Mouse (Mus musculus) lung, postnatal 36 days (tissue): Measurements from ENCODE around the gene Polr3c.
"Not testable (repeated sequence)": the region's sequence is repeated elsewhere in the genome, so short reads cannot be mapped to it uniquely, and the experiment has no call there.

Experiments
- DNase-seq: peaks from one replicate; pipeline ENCODE4 v3.0.0; 2022; ENCODE audit warnings: mixed read lengths

Polr3c gene

DNA sequence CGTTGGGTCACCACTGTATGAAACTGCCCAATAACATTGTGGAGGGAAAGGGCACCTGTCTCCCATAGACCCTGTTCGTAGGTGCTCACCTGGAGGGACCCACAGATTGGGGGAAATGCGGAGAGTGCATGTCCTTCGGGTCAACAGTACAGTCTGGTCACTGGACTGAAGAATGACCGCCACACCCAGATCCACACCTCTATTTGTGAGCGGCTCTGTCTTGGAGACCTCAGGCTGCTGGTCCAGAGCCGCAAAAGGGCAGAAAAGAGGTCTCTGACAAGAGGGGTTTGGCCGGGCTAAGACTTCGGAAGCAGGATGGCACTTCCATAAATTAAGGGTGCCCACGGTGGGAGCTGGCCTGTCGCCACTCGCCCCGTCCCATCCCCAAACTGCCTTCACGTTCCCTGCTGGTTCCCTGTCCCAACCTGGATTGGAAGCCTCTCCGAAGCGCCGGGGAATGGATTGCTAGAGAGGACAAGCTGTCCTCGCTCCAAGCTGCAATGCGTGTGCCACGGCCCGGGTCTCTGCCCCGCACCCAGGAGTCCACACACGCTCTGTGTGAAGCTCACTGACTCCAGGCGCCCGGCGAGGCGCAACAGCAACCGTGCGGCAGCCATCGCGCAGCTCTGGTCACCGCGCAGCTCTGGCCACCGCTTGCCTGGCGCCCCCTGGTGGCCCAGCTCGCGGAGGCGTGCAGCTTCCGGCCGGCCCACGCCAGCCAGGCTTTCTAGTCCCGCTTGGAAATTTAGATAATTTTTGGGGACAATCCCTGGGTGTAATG is 19.3 kb downstream of the Polr3c start, which contains the start of gene Nudt17:
Nudt17 (minus strand) TSS at position 660 of the 781 bp plus-strand sequence.
- DNase-seq: peak; percentile 85

DNA sequence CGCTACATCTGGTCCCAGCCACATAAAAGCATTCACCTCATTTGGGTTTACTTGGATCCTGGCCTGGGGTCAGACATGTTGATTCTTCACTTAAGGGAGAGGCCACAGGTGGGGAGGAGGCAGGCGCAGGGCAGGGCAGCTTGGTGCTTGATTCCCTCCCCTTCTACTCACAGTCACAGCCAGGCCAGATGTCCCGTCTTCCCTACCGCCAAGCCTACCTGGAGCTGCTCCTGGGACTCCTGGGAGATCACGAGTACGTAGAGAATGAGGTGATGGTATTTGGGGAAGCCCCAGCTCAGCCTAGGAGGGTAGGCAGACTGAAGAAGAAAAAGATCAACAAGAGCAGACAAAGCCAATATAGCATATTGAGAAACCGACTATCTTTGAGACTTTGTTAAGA is 20.4 kb downstream of the Polr3c start:
- no peak for DNase-seq

DNA sequence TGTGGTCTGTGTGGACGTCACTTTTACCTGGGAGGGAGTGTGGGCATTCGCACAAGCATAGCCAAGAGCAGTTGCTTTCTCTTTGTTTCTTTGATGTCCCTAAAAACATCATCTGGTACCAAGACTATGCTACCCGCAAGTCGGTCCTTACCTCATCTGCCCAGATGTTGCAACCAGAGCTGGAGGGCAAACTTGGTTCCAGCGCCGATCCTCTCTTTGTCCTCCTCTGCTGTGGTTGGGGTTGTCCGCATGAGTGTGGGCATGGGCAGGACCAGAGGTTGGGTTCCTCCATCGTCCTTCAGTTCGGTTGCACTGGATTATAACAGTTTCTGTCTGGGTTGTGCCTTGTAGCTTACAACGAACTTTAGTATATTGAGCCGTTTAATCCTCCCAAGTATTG is 21.2 kb downstream of the Polr3c start:
- DNase-seq: no peak

DNA sequence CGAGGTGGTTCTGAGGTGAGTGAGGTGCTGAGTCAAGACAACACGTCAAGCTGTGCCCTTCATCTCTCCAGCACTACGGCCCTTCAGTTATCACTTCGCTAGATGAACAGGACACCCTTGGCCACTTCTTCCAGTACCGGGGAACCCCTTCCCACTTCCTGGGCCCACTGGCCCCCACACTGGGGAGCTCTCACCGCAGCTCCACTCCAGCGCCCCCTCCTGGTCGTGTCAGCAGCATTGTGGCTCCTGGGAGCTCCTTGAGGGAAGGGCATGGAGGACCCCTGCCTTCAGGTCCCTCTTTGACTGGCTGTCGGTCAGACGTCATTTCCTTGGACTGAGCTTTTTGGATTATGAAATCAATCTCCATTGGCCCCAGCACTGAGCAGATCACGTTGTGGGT is 22.6 kb downstream of the Polr3c start:
- DNase-seq: no peak

DNA sequence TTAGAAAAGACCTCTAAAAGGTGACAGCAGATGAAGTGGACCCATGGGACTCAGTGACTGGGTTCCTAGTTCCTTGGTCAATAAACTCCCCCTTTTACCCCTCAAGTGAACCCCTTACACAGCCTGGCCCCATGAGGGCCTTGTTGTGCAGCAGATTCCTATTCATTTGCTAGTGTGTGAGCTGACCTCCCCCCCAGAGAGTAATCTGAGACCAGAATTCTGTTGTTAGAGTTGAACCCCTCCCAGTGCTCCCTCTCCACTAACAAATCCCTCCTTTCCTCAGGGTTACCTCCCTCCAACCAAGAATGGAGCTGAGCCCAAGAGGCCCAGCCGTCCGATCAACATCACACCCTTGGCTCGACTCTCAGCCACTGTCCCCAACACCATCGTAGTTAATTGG is 26.4 kb downstream of the Polr3c start:
- DNase-seq: no peak

DNA sequence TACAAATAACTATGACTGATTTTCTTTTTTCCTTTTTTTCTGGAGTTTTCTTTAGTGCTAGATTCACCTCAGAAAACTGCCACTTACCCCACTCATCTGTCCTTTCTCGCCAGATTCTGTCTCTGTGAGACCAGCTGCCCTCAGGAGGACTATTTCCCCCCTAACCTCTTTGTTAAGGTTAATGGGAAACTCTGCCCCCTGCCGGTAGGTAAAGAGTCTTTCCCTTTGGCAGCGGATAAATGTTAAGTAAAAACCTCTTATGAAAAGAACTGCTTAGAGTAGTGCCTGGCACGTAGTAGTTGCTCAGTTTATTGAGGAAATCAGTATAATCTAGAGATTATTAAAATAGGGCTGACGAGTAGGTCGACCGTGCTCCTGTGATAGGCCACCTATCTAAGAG is 27.1 kb downstream of the Polr3c start:
- DNase-seq: peak; percentile 26

DNA sequence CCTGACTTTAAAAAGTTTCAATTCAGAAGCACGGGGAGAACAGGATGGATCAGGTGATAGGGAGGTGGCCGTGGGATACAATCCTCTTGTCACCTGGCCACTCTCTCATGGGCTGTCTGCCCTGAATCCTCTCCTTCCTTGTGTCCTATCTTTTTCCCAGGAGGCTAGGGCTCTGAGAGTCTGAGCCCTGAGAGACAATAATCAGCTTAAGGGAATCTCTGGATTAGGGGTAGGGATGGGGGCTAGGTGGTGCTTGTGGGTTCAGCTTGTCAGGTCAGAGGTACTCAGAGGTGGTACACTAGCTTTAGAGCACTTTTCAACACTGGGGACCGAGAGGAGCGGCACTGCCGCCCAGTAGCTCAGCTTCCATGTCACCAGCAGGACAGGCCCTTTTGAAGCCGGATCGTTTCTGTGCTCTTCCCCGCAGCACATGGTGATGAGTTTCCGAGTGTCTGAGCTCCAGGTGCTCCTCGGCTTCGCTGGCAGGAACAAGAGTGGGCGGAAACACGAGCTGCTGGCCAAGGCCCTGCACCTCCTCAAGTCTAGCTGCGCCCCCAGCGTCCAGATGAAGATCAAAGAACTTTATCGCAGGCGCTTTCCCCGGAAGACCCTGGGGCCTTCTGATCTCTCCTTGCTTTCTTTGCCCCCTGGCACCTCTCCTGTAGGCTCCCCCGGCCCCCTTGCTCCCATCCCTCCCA is 28.3 kb downstream of the Polr3c start:
- no peak for DNase-seq

DNA sequence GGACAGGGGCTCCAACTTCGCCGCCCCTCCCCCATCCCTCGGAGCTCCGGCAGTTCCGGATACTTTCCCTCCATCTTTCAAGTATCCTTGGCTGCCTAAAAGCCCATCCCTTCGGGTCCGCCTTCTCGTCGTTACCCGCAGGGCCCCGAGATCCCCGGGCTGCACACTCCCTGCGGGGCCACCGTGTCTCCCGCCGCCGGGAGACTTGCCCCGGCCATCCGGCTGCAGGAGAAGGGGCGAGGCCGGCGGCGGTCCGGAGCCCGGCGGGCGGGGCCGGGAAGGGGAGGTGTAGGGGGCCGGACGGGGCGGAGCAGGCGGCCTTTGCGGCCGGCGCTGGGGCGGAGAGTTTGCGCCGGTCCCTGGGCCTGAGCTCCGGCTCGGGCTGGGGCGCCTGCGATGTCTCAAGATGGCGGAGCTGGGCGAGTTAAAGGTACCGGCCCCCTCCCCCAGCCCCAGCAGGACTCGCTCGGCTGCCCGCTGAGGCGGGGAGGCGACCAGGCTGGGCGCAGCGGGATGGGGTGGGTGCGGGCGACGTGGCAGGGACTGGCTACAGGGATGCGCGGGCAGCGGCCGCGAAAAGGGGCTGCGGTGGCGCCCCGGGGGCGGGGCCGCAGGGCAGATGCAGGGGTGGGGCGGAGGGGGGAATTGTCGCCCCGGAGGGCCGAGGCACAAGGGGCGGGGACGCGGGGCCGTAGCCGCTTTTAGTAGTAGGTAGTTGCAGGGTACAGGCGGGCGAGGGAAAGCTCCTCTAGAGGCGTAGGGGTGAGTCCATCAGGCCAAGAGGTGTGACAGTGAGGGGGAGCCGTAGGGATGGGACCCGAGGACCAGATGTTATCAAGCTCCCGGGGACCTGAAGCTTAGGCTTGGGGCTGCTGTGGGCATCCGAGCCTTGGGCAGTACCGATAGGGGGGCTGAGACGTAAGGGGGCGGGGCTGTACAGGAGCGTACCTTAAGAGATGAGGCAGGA is 30.4 kb downstream of the Polr3c start:
- peak; percentile 91 for DNase-seq

DNA sequence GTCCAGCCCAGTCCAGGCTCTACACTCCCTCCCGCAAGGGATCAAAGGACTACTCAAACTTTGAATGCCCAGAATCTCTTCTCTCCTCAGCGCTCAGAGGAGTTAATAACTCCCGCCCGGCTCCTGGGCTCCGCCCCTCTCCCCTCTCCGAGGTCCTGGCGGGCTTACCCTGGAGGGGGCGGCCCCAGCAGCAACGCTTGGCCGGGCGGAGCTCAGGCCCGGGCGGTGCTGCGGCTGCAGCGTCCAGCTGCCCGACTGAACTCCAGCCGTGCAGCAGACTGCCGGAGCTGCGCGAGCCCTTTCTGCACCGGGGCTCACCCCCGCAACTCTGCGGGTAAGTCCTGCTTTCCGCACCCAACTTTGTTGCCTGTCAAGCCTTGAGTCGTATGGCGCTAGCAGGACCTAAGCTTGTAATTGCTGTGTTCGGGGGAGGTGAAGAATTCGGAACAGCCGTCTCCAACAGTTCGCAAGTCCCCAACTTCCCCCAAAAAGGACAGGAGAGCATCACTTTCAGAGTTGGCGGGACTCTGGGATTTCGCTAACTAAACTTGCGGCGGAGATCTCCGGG is 31.1 kb downstream of the Polr3c start, which contains the start of gene Pias3:
Pias3 (plus strand) TSS at position 187 of the 568 bp plus-strand sequence.
- DNase-seq: peak; percentile 90

DNA sequence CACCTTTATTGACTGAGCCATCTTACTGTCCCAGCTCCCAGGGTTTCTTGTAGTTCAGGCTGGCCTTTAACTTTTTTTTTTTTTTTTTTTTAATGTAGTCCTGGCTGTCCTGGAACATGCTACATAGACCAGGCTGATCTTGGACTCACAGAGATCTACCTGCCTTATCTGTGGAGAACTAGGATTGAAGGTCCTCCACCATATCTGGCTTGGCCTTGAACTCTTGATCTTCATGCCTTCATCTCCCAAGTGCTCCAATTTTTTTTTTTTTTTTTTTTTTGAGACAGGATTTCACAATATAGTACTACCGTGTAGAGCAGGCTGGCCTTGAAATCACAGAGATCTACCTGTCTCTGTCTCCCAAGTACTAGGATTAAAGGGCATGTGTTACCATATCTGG is 33.8 kb downstream of the Polr3c start:
- no peak for DNase-seq

DNA sequence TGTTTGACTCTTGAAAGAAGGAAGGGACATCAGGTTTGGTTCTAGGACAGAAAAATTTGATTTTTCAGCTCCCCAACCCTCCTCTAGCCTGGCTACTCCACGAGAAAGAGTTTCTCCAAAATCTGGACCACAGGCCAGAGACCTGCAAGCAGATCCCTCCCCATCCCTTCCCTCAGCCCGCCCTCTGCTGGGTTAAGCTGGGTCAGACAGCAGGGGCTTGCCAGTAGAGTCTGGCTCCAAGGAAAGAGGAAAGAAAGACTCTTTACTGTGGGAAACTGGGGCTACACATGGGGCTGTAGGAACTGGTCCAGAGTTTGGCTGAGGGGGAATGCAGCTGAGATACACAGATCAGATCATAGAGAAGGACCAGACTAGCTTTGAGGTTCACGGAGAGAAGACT is 34.9 kb downstream of the Polr3c start:
- DNase-seq: no peak

DNA sequence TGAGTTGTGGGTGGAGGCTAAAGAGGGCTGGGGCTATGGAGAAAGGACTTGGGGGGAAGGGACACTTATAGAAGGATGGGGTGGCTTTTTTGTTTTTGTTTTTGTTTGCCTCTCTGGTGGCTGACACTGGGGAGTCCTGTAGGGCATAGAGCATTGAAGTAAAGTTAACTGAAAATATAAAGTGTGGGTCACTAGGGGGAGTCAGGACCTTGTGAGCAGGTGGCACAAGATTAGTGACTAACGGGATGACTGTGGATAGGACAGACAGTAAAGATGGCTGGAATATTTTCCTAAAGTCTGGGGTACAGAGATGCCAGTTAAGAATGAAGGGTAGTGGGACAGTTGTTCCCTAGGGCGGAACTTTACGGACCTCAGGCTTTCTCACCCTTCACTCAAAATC is 37.1 kb downstream of the Polr3c start:
- no peak for DNase-seq

DNA sequence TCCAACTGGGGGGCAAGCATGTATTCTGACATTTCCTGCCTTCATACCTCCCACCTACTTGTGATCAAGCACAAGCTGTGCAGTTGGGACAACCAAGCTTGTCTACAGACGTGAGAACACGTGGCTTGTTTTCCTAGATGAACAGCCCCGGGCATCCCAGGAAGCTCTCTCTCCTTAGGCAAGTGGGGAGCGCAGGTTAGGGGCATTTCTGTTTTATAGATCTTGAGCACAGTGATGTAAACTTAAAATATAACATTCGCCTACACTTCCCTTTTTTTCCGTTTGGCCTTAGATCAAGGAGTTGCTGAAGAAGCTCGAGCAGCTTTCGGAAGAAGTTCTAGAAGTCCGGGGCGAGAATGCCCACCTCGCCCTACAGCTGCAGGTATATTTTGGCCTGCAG is 38.6 kb downstream of the Polr3c start:
- DNase-seq: no peak

DNA sequence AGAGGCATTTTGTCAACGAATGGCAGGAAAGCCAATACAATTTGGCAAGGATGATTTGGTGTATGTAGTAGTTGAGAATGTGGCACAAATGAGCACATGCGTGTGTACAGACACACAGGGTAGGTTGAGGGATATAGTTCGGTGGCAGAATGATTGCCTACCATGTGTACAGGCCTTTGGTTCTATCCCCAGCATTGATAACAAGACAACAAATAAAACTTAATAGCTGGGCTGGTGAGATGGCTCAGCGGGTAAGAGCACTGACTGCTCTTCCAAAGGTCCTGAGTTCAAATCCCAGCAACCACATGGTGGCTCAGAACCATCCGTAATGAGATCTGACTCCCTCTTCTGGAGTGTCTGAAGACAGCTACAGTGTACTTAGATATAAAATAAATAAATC is 41.4 kb downstream of the Polr3c start:
- not testable (repeated sequence) for DNase-seq

DNA sequence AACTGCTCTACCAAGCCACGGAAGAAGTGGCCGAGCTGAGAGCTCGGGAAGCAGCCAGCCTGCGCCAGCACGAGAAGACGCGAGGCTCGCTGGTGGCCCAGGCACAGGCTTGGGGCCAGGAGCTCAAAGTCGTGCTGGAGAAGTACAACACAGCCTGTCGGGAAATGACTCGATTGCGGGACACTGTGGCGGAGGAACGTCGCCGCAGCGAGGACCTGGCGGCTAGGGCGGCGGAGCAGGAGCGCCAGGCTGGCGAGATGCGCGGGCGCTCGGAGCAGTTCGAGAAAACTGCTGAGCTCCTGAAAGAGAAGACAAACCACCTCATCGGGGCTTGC is 42.6 kb downstream of the Polr3c start:
- no peak for DNase-seq

DNA sequence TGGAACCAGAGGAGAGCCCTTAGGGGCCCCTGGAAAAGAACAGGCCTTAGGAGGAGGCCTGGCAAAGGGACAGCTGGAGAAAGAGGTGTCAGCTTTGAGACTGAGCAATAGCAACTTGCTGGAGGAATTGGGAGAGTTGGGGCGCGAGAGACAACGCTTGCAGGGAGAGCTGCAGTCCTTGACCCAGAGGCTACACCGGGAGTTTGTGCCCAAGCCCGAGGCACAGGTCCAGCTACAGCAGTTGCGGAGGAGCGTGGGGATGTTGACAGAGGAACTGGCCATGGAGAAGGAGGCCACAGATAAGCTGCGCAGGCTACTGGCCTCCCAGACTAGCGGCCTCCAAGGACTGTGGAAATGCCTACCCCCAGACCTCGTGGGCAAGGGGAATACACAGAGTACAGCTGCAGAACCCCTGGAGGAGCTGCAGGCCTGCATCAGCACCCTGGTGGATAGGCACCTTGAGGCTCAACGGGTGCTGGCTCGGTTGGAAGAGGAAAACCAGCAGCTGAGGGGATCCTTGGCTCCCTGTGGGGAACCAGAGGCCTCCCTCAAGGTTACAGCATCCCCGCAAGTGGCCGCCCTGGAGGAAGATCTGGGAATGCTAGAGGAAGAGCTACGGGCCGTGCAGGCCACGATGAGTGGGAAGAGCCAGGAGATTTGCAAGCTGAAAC is 43.1 kb downstream of the Polr3c start:
- no peak for DNase-seq

DNA sequence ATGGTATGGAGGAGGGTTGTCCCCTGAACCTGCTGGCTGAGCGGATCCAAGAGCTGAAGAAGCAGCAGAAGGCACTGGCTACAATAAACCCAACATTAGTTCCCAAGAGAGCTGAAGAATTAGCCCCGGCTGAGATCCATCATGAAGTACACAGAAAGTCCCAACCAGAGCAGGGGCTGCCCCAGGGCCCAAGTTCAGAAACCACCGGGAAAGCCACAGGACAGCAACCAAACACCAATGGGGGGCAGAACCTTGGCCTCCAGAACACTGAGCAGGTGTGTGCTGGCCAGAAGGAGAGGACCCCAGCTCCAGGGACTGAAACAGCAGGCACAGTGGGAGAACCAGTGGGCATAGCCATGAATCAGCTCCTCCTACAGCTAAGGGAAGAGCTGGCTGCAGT is 43.9 kb downstream of the Polr3c start:
- DNase-seq: no peak

DNA sequence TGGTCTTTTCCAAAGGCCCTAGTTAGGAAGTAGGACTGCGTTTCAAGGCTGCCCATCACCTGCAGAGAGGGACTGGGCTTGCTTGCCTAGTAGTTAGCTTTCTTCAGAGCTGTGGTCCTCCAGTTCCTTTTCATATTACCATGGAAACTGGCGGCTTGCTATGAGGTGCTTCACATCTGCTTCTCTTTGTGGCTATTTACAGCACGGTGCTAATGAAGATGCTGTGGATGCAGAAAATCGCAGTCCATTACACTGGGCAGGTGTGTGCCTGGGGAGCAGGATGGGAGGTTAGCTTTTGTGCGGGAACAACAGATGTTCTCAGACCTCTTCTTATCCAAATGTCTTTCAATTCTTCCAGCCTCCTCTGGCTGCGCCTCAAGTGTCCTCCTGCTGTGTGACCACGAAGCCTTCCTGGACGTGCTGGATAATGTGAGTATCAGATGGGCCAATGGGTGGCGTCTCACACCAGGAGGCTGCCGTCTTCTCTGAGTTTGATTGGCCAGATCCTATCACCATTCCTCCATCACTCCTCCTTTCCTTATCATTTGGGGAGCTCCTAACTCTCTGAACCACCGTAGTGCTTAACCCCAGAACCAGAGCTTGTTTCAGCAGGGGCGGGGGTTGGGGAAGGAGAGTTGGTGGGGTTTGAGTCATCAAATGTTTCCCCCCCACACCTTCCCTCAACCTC is 47.0 kb downstream of the Polr3c start:
- no peak for DNase-seq

DNA sequence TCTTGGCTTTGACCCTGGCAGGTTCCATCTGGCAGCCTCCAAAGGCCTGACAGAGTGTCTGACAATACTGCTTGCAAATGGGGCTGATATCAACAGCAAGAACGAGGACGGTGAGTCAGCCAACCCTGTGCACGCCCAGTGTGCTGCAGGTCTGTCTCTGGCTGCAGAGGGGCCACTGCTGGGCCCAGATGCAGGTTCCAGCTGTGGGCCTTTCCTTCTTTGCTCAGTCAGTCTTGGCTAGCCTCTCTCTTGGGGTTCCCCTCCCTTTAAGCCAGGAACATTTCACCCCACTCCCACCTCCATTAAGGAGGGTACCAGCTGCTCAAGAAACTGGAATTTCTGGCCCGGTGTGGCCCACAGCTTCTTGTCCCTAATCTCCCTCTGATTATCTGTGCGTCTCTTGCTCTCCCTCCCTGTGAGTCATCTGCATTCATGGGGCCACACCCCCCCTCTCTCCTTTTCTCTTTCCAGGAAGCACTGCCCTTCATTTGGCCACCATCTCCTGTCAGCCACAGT is 48.2 kb downstream of the Polr3c start:
- DNase-seq: no peak

DNA sequence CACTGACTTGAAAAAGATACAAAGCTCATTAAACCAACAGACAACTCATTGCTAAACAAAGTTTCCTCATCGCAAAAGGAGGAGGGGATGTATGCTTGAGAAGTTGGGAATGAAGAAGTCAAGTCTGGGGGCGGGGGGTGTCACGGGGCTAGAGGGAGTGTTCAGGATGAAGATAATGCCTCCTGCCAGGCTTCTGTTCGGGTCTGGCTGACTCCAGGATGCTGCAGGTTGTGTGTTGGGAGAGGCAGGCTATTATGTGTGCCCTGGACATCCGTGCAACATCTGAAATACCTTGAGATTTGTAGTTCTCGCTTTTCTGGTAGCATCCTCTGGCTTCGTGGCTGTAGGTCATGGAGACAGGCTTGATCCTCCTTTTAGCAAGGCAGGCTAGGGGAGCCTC is 49.0 kb downstream of the Polr3c start:
- DNase-seq: no peak

DNA sequence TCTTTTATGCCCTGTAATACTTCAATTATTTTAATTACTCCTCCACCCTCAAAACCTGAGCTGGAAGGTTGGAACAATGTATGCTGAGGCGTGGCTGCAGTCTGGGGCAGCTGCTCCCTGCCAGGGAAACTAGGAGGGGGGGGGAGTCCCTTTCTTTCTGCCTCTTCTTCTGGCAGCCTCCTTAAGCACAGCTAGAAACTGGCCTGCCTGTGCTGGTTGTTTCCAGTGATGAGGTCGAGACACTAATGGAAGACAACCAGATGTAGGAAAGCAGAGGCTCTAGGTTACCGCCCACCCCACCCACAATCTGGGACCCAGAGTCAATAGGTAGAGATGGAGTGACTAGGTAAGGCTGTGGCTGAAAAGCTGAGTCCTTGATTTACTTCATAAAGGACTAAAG is 51.7 kb downstream of the Polr3c start:
- DNase-seq: no peak

DNA sequence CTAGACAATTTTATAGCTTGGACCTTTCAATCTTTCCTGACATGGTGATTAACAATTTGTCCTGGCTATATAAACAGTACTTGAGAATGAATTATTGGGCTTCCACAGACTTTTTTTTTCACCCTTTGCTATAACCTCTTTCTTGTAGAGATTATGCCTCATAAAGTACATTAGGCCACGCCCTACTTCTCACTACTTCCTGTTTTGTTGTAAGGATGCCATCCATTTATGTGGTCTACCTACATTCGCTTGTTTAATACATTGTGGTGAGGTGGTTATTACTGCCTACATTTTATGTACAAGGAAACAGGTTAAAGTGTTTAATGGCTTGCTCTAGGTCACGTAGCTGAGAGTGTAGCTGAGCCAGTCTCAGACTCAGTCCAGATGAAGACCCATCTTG is 52.3 kb downstream of the Polr3c start:
- DNase-seq: no peak
